Mouse (Mus musculus) retina, postnatal 7 days (tissue): ENCODE results near the gene Urah.
A peak's percentile ranks its signal among the peaks of the same experiment; 100 is the strongest.

Experiments used
- DNase-seq: peaks from one replicate; pipeline ENCODE4 v3.0.0-alpha.2; 2012; ENCODE audit warnings: low read depth, low spot score

Gene Urah

DNA sequence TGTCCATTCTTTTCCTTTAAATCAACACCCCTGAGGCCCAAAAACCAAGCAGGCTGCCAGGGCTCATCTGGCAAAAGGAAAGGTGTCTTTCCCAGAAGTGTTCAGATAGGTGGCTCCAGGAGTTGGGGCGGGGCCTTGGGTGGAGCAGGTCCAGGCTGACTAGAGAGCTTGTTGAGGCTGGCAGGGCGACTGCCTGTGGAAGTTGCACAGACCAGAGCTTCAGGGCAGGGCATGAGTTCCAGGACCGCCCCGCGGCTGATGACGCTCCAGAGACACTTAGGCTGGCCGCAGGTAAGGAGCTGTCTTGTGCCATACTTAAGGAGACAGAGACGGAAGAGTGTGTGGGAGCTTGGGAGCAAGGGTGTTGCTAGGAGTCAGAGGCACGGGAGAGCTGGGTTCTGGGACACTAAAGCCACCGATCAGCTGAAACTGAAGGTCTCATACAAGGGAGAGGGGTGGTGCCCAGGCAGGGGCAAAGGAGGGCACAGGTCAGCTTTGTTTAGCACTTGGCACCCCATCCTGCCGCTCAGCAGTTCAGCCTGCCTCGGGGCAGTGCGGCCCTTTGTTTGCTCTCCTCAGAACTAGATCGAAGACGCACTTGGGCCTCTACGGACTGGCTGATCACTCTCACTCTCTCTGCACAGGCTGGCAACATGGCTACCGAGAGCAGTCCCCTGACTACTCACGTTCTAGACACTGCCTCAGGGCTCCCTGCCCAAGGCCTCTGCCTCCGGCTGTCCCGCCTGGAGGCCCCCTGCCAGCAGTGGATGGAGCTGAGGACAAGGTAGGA, at the start of gene Urah:
TSS of gene Urah (plus strand) at position 51 of the 790 bp plus-strand sequence.
- no peak for DNase-seq

DNA sequence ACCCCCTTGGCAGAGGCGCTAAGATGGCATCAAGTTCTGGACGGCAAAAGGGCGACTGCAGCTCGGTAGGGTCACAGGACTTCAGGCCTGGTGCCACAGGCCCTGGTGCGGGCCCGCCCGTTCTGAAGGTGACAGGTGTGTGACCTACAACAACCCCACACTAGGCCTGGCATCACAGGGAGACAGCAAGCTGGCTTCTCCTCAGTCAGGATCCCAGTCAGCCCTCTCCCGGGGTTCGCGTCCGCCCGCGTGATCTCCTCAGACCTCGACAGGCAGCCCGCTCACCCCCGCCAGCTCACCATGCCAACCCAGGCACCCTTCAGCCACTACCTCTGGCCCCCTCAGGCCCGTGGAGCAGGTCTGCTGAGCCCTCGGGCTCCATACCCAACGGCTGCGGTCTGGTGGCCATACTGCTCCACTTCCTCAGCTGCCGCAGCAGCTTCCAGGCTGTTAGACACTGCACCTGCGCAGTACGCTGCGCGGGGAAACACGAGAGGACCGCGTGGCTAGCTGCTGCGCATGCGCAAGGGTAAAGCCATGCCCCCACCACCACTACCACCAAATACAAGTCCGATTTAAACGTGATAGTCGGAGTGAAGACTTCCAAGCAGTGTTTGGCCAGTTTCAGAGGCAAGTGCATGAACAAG, 47.3 kb upstream of the Urah start, which contains the start of gene Syce1:
TSS of gene Syce1 (minus strand) at position 447 of the 647 bp plus-strand sequence.
- DNase-seq = no peak

DNA sequence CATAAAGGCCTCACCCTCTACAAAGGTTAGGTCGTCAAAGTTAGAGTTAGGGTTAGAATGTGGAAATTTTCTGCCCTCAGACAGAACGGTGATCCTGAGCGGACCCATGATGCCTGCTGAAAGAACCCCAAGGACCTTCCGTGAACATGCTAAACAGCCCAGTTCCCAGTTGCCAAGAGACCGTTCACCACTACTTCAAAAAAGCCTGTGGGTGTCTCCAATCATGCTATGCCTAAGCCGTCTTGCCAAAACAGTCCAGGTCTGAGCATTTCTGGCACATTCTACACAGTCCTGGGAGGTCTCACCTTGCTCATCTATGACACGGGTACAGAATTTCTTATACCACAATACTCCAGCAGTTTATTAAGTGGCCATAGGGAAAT, 46.8 kb upstream of the Urah start:
- DNase-seq = no peak

DNA sequence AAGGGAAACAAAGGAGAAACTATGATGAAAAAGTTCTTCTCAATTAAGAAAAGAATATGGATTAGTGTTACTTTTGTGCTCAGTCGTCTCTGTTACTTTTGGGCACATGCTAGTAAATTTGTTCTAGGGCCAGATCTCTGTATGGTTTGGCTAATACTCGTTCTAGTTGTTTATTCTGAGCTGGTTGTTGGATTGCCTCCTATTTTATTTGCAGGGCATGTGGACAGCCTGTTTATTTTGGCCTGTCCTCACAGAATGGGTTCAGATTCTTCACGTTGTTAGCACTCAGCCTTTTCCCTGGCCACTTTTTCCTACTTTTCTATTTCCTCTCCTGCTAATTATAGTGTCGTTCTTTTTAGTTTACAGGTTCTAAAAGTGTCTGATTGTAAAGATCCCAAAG, 41.3 kb upstream of the Urah start:
- no peak for DNase-seq

DNA sequence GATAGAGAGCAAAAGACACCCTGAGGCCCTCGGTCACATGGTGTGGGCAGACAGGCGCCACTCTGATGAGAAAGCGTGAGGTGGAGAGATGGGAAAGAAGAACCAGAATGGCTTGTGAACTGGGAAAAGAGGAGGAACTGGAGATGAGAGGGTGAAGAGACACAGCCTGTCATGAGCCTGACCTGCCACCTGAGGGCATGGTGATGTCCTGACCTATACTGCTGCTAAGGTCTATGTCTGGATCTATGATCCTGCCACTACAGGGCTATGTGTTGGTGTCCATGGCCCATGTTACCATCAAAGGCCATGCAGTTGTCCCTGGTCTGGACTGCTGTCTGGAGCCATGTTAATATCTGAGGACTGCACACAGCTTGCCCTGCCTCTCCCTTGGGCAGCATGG, 37.2 kb upstream of the Urah start:
- DNase-seq = no peak

DNA sequence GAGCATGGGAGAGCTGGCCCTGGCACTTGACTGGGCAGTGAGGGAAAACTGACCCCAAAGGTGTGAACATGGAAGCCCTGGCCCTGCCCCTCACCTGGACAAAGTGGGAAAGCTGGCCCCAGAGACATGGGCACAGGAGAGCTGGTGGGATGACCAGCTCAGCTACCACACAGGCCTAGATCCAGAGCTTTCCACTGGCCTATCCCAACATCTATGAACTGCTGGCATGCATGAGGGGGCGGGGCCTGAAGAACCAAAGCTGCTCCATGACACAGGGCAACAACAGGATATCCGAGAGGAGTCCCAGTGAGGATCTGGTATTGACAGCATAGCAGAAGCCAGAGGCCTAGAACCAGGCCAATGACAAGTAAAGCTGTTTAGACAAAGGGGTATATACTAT, 36.6 kb upstream of the Urah start:
- DNase-seq = no peak

DNA sequence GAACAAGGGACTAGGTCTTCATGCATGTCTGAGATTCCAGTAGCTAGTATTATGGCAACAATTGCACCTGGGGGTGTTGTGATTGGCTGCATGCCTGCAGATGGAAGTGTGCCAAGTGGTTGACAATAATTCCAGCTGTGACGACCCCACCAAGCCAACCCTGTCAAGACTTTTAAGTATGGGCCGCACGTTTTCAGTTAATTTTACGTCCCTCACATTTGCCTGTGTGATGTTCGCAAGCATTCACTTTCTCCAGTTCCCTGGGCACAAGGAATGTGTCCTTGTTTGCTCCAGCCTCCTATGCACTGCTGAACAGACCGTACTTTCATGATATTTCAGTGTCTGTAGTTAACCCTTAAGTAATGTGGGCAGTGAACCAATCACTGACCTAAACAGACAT, 32.2 kb upstream of the Urah start:
- DNase-seq = no peak

DNA sequence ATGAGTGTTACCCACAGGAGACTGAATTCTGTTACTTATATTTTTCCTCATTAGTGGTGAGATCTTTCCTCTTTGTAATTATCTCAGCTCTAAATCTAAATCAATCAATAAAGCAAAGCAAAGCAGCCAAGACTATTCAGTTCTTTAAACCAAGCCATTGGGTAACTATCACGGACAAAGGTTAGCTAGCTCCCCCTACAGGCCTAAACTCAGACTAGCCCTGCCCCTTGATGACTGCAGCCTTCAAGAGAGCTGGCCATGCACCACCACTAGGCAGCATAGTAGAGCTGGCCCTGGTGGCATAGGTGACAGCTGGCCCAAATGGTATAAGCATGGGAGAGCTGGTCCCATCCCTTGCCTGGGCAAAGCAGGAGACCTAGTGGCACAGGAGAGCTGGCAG, 29.1 kb upstream of the Urah start:
- DNase-seq = no peak

DNA sequence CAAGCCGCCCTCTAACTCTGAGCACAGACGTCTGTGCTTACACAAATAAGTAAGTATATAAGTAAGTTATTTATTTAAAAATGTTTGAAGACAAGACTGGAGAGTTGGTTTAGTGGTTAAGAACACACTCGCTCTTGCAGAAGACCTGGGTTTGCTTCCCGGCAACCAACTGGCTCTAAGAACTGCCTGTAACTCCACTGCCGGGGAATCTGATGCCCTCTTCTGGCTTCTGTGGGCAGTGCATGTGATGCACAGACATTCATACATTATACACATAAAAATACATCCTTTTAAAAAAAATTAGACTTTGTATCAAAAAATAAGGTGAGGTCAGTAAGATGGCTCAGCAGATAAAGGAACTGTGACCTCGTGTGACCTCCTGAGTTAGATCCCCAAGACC, 24.3 kb upstream of the Urah start:
- DNase-seq = no peak

DNA sequence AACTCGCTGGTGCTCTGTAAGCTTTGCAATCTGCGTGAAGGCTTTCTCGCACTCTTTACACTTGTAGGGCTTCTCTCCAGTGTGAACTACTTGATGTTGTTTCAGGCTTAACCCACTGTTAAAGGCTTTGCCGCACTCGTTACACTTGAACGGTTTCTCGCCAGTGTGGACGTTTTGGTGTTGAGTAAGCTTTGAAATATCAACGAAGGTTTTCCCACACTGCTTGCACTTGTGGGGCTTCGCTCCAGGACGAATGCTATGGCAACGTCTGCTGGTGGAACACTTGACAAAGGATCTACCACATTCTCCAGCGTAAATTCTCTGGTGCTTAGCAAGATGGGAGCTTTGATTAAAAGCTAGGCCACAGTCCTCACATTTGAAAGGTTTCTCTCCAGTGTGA, 23.1 kb upstream of the Urah start:
- no peak for DNase-seq

DNA sequence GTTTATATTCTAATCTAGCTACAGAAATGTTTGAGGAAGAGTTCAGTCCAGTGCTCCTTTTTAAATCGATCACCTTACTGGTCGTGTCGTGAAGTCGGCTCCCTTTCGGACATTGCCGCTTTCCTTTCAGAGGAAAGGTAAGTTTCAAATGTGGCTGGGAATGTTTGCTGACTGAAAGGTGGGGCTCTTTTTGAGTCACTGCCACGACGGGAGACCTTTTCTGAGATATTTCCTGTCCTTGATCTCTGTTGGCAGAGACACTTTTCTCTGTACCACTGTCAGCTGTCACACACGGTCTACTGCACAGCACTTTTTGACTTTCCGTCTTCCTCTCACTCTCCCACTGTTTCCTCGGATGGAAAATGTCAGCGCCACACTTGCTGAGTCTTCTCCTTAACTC, 22.0 kb upstream of the Urah start:
- DNase-seq = no peak

DNA sequence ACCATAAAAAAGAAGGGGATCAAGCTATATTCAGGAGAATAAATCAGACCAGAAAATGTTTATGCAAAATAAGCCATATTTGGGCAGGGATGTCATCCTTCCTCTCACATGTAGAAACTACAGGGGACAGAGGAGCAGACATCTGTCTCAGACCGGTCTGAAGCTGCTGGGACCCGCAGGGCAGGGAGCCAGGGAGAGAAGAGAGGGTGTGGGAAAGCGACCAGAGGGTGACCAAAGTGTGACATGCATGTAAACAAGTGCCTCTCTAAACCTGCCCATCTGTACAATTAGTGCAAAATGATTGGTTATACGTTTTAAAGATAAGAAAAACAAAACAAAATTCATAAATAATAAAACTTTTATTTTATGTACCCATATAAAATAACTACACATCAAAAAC, 14.6 kb upstream of the Urah start:
- no peak for DNase-seq

DNA sequence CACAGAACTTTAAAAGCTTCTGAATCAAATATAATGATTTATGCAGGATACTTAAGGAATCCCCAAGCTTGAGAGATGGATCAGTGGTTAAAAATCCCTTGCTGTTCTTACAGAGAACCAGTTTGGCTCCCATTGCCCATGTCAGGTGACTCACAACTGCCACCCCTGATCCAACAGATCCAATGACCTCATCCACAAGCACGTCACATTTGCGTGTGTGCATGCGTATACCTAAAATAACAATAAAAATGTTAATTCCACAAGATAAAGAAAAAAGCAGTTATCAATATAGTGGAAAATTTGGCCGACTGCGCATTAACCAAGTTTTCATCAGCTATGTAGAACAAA, 13.5 kb upstream of the Urah start:
- no peak for DNase-seq

DNA sequence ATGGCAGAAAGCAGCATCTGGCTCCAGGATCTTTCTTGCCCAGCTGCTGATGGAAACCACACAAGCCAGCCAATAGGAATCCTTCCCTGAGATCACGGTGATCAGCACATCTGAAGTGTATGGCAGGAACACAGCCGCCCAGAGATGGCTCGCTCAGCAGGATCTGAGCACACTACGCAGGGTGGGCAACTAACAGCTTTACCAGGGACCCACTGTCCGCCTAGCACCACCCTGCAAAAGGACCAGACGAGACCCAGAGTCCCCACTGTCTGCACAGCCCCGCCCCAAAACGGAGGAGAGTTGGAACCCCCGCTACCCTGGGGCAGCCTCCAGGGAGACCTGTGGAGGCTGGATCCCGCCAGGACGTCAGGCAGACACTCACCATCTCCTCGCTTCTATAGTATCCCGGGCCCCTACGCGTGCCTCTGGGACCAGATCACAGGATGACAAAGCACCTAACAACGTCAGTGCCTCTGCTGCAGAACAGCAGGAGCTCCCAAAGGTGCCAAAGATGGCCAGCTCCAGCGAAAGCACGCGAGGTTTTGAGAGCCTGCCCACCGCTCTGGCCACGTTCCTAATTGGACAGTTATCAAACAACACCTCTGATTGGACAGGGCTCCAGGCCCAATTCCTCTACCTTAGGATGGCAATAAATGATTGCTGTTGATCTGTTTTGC, 13.0 kb upstream of the Urah start, which contains the start of gene Zfp941:
TSS of gene Zfp941 (minus strand) at position 526 of the 677 bp plus-strand sequence.
- DNase-seq = peak; percentile 34

DNA sequence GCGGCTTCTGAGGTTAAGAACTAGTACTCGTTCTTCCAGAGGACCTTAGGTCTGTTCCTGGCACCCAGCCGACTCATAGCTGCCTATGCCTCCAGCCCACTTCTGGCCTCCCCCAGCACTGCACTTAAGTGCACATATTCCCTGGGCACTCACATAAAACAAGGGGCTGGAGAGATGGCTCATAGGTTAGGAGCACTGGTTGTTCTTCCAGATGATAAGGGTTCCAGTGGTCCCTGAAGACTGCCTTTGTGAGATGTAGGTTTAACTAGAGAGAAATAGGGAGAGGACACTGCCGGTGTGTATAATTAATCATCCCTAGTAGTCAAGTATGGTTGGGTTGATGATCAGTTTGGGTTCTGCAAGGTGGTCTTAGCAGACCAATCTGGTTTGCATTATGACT, 12.1 kb upstream of the Urah start:
- no peak for DNase-seq

DNA sequence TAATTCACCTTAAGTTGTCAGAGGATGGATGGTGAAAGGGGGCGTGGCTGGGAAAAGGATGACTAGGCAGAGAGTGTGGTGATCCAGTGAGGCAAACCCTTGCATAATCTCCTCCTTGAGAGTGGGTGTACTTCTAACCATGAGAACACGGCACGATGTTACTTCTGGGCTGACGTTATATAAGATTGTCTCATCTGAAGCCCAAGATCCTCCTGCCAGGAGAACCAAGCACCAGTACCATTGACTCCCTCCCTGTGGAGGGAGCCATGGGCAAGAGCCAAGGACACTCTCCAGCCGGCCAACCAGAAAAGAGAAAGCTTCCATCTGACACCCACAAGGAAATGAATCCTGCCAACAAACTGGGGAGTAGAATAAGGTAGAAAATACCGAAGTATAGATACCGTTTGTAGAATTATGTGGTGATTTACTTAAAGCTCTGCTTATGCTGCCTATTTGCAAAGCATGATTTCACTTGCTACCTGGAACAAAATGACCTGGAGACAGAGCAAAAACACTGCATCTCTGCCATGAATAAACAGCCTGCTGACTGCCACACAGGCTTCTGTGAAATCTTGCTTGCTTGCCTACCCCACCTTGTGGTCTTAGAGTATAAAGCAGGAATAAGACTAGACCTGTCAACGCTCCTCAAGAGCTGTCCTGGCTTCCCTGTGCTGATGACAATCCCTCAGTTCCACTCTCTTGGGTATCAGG, 6.5 kb upstream of the Urah start:
- peak; percentile 16 for DNase-seq

DNA sequence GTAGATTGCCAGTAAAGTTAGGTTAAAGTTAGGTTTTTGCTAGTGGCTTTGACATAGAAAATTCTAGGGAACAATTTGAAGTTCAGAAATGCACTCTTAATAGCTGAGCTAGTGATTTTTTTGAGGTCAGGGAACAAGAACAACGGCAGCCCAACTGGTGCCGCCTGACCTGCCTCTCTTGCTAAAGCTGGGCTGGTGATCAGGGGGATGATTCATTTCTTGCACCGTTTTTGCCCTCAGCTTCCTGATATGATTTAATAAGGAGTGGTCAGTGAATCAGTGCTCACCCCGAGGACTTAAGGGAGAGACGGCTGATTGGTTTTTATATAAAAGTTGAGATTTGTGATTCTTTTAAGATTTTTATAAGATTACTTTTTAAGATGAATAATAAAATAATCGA, 3.4 kb upstream of the Urah start:
- DNase-seq = no peak

DNA sequence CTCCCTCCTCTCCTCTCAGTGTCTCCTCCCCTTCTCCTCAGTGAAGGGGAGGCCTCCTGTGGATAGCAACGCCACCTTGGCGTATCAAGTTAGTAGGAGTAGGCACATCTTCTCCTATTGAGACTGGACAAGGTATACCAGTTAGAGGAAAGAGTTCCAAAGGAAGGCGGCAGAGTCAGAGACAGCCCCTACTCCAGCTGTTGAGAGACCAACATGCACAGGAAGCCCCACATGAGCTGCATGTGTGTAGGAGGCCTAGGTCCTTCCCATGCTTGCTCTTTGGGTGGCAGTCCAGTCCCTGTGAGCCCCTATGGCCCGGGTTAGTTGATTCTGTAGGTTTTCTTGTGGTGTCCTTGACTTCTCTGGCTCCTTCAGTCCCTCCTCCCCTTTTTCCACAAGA, 1.5 kb upstream of the Urah start:
- no peak for DNase-seq

DNA sequence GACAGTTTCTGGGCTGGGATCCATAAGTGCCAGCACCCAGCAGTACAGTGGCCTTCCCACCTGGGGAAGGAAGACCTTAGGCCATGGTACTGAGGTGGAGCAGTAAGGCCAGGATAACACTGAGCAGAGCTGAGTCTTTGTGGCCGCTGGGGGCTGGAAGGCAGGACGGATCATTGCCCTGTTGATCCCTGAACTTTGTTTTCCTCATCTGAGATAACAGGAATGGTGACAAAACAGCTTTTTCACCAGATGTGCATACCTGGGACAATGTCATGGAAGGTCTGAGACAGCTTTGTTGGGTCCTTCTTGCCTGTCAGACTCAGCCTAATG, 905 bp downstream of the Urah start:
- no peak for DNase-seq

DNA sequence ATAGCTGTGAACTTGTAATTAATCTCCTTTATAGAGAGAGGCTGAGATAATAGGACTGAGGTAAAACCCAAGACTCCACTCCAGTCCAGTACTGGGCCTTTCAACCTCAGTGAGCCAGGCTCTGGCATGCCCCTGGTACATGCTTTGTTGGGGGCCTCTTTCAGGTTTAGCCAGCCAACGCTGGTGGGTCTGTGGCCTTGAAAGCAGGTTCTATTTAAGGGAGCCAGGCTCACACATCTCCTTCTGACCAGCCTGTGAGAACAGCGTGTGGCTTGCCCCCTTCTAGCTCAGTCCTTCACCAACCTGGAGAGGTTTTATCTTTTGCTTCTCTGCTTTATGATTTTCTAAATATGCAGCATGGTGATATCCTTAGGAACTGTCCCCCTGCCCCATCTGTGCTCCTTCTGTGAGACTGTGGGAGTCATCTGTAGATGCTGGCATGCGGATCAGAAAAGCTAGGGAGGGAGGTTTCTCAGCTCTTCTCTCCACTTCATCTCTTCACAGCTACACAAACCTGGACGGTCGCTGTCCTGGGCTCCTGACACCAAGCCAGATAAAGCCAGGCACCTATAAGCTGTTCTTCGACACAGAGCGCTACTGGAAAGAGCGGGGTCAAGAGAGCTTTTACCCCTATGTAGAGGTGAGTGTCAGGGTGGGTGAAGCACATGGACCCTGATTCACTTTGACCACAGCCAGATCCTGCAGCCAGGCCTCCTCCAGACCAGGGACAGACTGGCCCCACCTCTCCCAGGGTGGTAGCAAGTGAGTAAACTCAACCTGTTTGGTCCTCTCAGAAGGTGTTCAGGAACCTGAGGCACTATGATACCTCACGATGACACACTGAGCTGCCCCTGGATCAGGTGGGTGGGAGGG, 1.7 kb downstream of the Urah start:
- DNase-seq = no peak

DNA sequence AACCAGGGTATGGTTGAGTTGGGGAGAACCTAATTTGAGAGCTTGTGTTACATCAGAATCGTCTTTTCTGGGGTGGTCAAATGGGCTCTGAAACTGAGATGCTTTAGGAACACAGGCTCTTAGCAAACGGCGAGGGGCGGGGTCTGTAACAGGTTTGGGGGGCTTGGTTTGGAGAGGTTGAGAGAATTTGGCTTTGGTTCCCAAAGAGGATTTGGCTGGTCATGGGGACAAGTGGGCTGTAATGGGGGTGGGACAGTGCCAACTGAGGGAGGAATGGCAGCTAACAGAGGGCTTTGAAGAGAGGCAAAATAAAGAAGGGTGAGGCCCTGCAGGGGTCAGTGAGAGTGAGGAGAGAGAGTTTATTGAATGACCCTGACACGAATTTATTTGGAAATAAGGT, 4.7 kb downstream of the Urah start:
- DNase-seq = no peak
